Mouse (Mus musculus) duodenum, adult 2 months (tissue): Measurements from ENCODE around the gene Il22ra2. TPM values are rescaled to one million over a fixed set of nuclear protein-coding genes. Genes with fewer than 3 reads are reported as not detected.

Experiments used
- polyA plus RNA-seq: library from polyadenylated mRNA; depleted of rRNA; stranded (reverse); fragments of >200 nt; gene quantifications from 2 replicates; pipeline ENCODE4 v1.2.3, GENCODE M21; 2012; ENCODE audit warnings: low replicate concordance; rRNA removed

Gene Il22ra2
- 0.22 TPM in 1 of 2 replicates, not detected in the other for polyA plus RNA-seq

DNA sequence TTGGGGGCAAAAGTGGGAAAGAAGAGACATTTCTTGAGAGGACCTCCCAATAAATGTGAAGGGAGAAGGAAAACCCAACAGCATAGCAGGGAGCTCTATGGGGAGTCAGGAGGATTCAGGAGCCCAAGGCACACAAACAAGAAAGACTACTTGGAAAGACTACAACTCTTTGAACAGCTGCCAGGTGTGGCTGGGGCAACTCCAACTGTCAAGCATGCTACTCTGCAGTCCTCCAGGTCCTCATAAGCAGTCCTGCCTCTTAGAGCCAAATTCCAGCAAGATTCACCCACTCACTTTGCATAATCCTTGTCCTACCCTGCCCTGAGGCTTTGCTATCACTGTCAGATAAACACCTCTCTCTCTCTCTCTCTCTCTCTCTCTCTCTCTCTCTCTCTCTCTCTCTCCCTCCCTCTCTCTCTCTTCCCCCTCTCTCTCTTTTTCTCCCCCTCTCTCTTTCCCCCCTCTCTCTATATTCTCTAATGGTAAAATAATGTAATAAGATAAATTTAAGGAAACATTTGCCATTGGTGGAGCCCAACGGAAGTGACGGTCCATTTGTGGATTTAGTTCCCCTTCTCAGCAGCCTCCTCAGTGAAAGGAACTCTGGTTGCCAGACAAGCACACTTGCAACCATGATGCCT is at the start of gene Il22ra2:
Gene Il22ra2, plus strand, starts transcription at position 591 of the 641 bp plus-strand sequence.

DNA sequence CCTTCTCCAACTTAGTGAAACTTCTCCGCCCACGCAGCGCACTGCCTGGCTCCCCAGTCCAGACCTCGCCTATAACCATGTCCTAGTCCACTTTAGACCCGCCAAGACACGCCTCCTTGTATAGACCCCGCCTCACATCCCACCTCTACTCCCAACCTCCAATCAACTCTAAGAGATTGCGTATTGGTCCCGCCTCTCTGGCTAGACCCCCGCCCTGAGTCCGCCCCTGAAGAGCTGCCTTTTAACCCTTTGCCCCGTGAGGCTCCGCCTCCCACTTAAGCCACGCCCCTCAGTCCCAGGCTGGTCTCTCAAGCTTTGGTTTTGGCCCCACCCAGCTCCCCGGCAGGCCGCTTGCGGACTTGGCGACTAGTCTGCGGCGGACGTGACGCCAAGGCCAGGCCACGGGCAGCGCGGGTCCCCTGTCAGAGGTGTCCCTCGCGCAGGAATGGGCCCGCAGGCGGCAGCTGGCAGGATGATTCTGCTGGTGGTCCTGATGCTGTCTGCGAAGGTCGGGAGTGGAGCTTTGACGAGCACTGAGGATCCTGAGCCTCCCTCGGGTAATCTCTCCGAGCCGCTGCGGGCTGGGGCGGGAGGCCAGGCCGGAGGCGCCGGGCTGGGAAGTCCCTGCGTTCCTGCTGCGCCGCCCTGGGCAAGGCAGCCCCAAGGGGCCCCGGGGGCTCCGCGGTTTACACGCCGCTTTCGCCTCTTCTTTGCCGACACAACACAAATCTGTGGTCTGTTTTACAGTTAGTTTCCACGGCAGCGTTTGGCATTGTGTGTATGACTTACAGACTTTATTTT is 30.0 kb upstream of the Il22ra2 start, which contains the start of gene Ifngr1:
Gene Ifngr1, plus strand, starts transcription at position 309 of the 801 bp plus-strand sequence.

Other genes with a start within 250 kb of the Il22ra2 start
- gene Ifngr1, start 30.0 kb upstream of the Il22ra2 start, polyA plus RNA-seq = 21.0 and 27.4 TPM in 2 replicates
- gene Il20ra, start 90.6 kb downstream of the Il22ra2 start, polyA plus RNA-seq = not detected in 2 replicates
- 1.0 and 1.8 TPM in 2 replicates for gene Slc35d3, start 229.5 kb downstream of the Il22ra2 start, polyA plus RNA-seq